Mouse (Mus musculus): ENCODE data around the gene Efcab11.
"Not testable (repeated sequence)": the region's sequence is repeated elsewhere in the genome, so short reads cannot be mapped to it uniquely, and the experiment has no call there.

Gene Efcab11

DNA sequence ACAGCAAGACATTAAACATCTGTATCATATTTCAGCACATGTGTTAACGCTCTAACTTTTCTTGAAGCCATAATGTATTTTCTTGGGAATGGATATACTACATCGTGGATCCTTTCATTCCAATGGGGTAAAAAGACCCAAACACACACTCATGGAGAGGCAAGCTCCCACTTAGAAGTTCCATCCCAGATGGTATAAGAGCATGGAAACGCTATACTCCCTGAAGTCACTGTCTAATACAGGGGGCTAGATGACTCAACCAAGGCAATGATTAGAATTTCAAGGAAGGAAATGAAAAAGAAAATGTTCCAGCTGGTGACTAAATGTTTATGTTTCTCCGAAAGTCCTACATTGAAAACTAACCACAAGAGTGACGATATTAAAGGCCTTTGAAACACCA is 76.3 kb downstream of the Efcab11 start:
- DNase-seq (ENCODE audit: low spot score), result no peak

DNA sequence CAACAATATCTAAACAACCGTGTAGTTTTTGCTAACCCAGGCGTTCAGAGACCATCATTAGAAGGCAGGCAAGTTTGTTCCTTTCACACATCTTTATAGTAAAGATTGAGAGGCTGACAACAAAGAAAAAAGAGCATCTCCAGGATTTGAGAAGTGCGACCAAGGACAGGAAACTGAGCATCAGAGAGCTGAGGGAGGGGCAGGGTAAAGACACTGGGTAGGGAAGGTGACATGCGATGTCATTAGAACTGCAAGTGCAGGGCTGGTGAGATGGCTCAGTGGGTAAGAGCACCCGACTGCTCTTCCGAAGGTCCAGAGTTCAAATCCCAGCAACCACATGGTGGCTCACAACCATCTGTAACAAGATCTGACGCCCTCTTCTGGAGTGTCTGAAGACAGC is 77.5 kb downstream of the Efcab11 start:
- not testable (repeated sequence) for DNase-seq (ENCODE audit: low spot score)

GRCm38 (mm10) chr12:99795921-99796320 is 88.3 kb downstream of the Efcab11 start:
- DNase-seq (ENCODE audit: low spot score), result no peak

GRCm38 (mm10) chr12:99794792-99795620 is 89.2 kb downstream of the Efcab11 start:
- no peak for DNase-seq (ENCODE audit: low spot score)

GRCm38 (mm10) chr12:99794158-99794515 is 90.1 kb downstream of the Efcab11 start:
- DNase-seq (ENCODE audit: low spot score), result no peak

GRCm38 (mm10) chr12:99793465-99794157 is 90.6 kb downstream of the Efcab11 start:
- DNase-seq (ENCODE audit: low spot score), result no peak

GRCm38 (mm10) chr12:99789283-99789960 is 94.8 kb downstream of the Efcab11 start:
- DNase-seq (ENCODE audit: low spot score), result no peak

- no peak for DNase-seq (ENCODE audit: low spot score)
These were observed 102.5 kb downstream of the Efcab11 start for GRCm38 (mm10) chr12:99781774-99782173.

- DNase-seq (ENCODE audit: low spot score), result no peak
These were observed 103.8 kb downstream of the Efcab11 start for GRCm38 (mm10) chr12:99780396-99780795.

DNA sequence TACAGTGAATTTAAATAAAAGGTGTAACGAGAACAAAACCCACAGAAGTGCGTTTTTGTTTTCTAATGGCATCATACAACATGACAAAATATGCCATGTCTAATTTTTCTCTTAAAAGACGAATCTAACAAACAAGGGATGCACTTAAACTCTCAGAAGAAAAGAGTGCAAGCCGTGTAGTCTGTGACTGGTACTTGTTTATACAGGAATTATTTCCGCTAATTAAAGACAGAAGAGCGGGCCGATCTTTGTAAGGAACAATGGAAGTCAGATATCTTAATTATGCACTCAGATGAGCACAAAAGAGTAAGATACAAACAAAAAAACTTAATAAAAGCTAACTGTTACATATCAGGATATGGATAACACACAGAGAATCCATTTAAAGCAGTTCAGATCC is 104.3 kb downstream of the Efcab11 start:
- no peak for DNase-seq (ENCODE audit: low spot score)

- DNase-seq (ENCODE audit: low spot score), result no peak
These were observed 107.6 kb downstream of the Efcab11 start for GRCm38 (mm10) chr12:99776497-99777139.

- DNase-seq (ENCODE audit: low spot score), result no peak
These were observed 109.4 kb downstream of the Efcab11 start for GRCm38 (mm10) chr12:99774864-99775263.

DNA sequence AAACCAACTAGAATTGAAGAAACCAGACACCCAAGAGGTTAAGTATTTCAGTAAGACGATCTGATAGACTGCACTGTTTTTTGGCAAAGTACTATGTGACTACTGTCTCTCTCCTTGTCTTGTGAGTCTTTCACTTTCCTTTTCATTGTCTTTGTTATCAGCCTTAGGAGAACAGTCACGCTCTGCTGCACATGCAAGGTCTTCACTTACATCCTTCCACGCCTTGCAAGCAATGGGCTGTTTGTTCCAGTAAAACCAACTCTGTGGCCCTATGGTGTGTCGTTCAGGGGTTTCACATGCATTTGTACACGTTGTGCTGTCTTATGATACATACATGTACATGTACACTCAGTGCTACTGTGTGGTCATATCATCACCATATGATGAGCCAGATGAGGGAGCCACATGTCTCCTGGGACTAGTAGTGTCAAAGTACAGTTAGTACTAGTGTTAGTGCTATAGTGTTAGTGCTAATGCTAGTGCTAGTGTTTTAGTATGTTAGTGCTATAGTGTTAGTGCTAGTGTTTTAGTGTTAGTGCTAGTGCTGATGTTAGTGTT is 110.5 kb downstream of the Efcab11 start:
- DNase-seq (ENCODE audit: low spot score), result no peak

DNA sequence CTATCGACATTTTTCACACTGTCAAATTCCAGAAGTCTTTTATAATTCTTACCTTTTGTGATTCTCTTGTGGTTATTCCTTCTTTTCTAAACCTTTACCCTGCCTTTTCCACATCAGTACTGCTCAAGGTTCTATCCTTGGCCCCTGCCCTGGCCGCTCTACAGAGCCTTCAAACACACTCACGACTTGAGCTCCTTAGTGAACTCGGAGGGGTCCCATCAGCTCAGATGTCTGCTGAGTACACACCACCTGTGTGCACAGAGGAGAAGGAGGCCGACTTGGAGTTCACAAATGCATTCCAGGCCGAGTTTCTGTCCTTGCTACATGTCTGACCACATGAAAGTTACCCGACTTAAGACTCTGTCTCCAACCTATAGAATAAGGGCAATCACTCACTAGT is 113.2 kb downstream of the Efcab11 start:
- DNase-seq (ENCODE audit: low spot score), result no peak

- no peak for DNase-seq (ENCODE audit: low spot score)
These were observed 114.6 kb downstream of the Efcab11 start for GRCm38 (mm10) chr12:99769626-99770025.

- DNase-seq (ENCODE audit: low spot score), result no peak
These were observed 116.5 kb downstream of the Efcab11 start for GRCm38 (mm10) chr12:99767691-99768090.

GRCm38 (mm10) chr12:99765979-99766378 is 118.3 kb downstream of the Efcab11 start:
- DNase-seq (ENCODE audit: low spot score), result no peak

- no peak for DNase-seq (ENCODE audit: low spot score)
These were observed 120.2 kb downstream of the Efcab11 start for GRCm38 (mm10) chr12:99764053-99764452.

DNA sequence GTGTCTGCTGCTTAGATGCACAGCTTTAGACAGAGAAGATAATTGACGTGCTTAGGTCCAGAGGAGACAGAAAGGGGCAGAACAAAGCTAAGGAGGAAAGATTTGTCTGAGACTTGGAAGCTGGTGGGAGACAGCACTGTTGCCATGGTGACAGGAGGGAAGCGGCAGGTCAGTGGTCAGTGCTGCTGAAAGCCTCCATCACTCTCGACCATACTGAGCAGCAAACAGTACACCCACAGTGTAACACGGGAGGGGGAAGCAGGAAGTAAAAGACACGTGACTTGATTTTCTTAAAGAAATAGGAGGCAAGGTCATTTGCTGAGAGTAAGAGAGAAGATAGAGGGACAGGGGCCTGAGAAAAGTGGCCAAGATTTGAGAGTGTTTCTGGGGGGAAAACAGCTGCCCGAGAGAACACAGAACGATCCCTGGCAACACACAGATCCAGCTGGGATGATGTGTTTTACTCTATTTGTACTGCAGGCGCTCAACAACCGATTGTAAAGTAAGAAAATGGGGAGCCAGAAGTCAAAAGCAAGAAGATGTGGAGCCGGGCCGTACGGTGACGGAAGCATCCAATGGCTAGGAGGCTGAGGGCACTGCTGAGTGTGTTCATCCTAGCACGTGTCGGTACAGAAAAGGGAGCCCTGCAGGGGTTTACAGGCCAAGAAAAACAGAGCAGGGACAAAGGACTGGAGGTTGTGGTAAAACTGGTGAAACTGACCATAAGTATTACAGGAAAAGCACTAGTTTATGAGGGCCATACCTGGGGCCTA is 126.3 kb downstream of the Efcab11 start:
- DNase-seq (ENCODE audit: low spot score), result peak; percentile 82

GRCm38 (mm10) chr12:99756914-99757687 is 127.1 kb downstream of the Efcab11 start:
- DNase-seq (ENCODE audit: low spot score), result peak; percentile 17
